Mouse (Mus musculus): ENCODE measurements around the gene Arl14.

The Arl14 gene

GRCm38 (mm10) chr3:69221806-69222501 is at the start of gene Arl14:
Gene Arl14, plus strand, starts transcription at chr3:69222419.
- in situ Hi-C loops (cut with MboI, MseI): no loop called here

DNA sequence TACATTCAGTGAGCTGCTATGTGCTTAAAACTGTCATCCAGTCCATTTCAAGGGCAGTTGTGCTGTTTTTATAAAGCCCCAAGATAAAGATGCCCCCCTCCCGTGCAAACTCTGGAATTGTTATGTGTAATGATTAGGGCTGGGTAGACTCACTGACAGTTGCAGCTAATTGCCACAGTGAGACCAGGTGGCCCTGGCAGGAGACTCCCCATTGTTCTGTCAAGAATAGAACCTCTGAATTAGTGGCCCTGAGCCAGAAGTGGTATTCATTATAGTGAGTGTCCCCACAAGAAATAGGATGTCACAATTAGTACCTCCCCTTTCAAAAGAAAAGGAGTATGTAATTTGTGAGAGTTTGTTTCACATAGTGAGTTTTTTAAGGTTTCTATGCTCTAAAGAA is 47.0 kb upstream of the Arl14 start:
- in situ Hi-C loops (cut with MboI, MseI): no loop called here

- in situ Hi-C loops (cut with MboI, MseI): no loop called here
Observed at GRCm38 (mm10) chr3:69177168-69177797, 44.9 kb upstream of the Arl14 start.

DNA sequence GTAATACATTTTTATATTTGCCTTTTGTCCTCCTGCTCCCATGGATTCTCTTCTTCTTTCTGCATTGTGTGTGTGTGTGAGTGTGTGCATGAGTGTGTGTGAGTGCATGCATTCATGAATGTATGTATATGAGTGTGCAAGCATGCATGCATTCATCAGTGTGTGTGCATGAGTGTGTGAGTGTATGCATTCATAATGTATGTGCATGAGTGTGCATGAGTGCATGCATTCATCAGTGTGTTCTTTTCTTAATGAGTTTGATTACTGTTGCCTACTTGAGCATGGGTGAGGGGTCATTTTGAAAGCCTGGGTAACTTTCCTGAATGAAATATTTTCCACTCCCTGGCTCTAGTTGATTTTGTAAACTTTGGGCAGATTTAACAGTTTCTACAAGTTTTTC is 44.3 kb upstream of the Arl14 start:
- in situ Hi-C loops (cut with MboI, MseI): no loop called here

GRCm38 (mm10) chr3:69178365-69179004 is 43.7 kb upstream of the Arl14 start:
- in situ Hi-C loops (cut with MboI, MseI): no loop called here

GRCm38 (mm10) chr3:69181531-69181930 is 40.7 kb upstream of the Arl14 start:
- in situ Hi-C loops (cut with MboI, MseI): no loop called here

DNA sequence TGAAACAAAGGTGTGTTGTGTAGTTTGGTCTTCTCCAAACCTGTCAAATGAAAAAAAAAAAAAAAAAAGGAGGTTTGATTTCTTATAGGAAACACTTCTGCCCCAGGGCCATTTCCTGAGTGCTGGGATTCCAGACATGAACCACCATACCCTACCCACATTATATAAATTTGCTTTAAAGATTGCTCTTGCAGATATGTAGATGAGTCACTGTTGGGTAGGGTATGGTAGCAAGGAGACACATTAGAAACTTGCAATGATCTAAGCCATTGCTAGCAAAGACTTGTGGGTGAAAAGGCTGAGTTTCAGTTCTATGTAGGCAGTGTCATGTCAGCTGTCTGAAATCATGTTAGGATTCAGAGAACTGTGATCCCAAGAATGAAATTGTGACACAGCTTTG is 40.0 kb upstream of the Arl14 start:
- in situ Hi-C loops (cut with MboI, MseI): no loop called here

DNA sequence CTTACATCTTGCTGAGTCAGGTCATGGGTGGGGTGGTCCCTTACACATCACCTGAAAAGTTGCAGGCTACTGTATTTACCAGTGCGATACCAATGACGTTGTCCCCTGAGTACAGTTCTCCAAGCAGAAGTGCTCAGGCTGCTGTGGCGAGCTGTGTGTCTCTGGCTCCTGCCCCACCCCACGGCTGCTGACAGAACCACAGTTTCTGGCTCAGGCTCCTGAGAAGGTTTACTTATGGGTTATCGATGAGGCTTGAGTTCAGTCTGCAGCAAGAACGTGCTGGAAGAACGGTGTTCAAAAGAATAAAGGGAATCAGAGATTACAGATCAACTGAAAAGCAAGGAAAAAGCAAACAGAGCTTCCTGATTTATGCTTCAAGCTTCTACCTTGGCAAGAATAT is 37.0 kb upstream of the Arl14 start:
- in situ Hi-C loops (cut with MboI, MseI): no loop called here

DNA sequence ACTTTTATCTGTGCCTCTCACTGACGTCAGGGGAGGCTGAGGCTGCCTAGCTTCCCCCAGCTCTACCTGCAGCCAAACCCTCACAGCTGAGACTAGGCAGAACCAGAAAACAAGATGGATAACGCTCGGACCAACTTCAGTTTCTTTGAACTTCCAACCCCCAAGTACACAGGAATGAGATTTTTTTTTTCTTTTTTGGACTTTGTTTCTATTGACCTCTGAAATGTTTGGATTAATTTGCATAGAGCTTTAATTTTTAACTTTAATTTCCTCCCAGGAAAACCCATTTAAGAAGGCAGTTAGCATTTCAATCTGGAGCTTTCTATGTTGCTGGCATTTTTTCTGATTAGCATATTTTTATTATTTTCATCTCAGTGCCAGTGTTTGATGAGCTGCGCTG is 36.2 kb upstream of the Arl14 start:
- in situ Hi-C loops (cut with MboI, MseI): no loop called here

DNA sequence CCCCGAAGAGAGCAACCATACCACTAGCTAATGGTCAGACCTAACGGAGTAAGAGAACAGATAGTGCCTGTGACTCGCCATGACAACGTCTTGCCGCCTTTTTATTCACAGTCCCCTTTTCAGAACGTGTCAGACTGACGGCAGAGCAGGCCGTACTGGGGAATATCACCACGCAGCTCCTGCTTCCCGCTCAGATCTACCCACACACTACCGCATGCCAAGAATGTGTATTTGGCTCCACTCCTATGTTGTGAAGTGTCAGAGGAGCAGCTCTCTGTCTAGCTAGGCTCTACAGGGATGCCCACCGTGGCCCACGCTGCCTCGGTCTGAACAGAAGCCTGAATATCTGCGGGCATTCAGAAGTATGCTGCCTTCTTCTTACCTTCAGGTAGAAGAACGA is 35.6 kb upstream of the Arl14 start:
- in situ Hi-C loops (cut with MboI, MseI): no loop called here

GRCm38 (mm10) chr3:69192995-69193394 is 29.2 kb upstream of the Arl14 start:
- in situ Hi-C loops (cut with MboI, MseI): loop anchor here (5.0 kb wide), 1 partner anchor 66 kb away; the partner anchor contains the start of gene Kpna4

- in situ Hi-C loops (cut with MboI, MseI): loop anchor here (5.0 kb wide), 1 partner anchor 67 kb away; the partner anchor contains the start of gene Kpna4
Observed at GRCm38 (mm10) chr3:69194496-69194895, 27.7 kb upstream of the Arl14 start.

GRCm38 (mm10) chr3:69195251-69195650 is 27.0 kb upstream of the Arl14 start:
- in situ Hi-C loops (cut with MboI, MseI): no loop called here

- in situ Hi-C loops (cut with MboI, MseI): no loop called here
Observed at GRCm38 (mm10) chr3:69198098-69198497, 24.1 kb upstream of the Arl14 start.

GRCm38 (mm10) chr3:69200251-69200650 is 22.0 kb upstream of the Arl14 start:
- in situ Hi-C loops (cut with MboI, MseI): no loop called here

- in situ Hi-C loops (cut with MboI, MseI): no loop called here
Observed at GRCm38 (mm10) chr3:69201206-69201605, 21.0 kb upstream of the Arl14 start.

DNA sequence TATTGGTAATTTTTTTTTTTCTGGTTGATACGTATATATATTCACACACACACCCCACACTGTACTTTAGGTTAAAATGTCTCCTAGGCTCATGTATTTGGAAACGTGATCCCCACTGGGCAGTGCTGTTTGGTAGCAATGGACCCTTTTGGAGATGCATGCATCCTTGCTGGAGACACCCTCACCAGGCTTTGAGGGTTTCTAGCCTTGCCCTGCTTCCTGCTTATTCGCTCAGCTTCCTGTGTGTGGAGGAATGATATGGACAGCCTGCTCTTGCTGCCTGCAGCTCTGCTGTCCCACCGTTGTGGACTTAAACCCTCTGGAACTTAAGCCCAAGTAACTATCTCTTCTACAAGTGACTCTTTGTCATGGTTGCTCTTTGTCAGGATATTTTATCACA is 19.3 kb upstream of the Arl14 start:
- in situ Hi-C loops (cut with MboI, MseI): no loop called here

DNA sequence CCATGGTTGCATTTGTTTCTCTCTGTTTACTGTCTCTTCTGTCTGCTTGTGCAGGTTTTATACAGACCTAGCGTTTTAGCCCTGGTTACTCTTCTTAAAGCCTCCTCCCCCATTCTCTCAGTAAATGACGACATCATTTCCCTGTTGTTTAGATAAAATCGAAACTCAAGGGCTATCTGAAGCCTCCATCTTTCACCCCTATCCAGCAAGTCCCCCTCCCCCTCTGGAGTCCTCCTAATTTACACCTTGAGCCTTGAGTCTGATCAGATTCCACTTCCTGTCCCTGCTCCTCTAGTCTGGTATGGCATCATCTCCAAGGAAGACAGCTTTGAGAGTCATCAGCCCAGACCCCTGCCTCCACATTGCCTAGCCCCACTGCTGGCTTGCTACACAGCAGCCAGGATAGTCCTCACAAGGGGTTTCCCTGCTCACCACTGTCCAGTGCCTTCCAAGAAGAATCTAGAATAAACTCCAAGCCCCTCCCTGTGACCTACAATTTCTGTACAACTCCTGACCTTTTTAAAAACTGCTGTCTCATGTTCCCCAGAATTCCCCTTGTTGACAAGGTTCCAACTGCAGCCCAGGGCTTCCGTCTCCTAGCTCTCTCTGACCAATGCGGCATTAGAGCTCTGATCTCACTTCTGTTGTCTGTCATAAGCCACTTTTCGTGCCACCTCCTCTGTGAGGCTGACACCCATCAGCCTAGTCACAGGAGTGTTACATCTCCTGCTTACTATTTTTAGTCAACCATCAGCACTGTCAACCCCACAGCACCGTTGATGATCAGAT is 16.8 kb upstream of the Arl14 start:
- in situ Hi-C loops (cut with MboI, MseI): no loop called here

DNA sequence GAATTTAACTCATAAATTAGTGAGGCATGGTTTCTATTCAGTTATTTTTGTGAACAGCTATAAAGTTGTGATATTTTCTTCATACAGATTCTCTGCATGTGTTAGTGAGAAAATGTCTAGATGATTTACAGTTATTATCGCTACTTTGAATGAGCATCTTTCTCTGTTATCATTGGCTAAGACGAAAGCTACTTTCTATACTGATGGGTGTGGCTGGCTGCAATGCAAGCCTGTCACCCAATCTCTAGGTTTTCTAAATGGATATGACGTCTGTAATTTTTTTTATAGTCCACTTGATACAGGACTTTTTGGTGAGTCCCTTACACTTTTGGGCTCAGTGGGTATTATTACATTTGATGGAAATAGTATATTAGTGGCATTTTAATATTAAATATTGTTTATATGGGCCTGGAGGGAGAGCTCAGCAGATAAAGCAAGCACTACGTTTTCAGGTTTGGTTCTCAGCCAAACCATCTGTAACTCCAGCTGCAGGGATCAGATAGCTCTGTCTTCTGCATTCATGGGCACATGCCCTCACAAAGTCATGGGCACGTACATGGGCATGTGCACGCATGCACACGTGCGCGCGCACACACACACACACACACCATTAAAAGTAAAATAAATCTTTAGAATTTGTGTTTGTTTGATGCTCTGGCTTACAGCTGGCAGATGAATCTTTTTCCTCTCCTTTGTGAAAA is 15.9 kb upstream of the Arl14 start:
- in situ Hi-C loops (cut with MboI, MseI): no loop called here

- in situ Hi-C loops (cut with MboI, MseI): no loop called here
Observed at GRCm38 (mm10) chr3:69208441-69209309, 13.5 kb upstream of the Arl14 start.

GRCm38 (mm10) chr3:69212246-69212645 is 10.0 kb upstream of the Arl14 start:
- in situ Hi-C loops (cut with MboI, MseI): no loop called here

All from T-helper 1 cell (primary cell).